Mouse (Mus musculus): ENCODE results near the gene Pla2g4b. TPM values are rescaled to one million over a fixed set of nuclear protein-coding genes. Genes with fewer than 3 reads are reported as not detected.

Gene Pla2g4b
- polyA plus RNA-seq (2012; rRNA removed), result 12.9 and 16.9 TPM in 2 replicates

GRCm38 (mm10) chr2:120032726-120033467 lies at the start of gene Pla2g4b:
Gene Pla2g4b (plus strand): TSS chr2:120033417.
- no peaks in the 10 kb centered on the region for H3K27me3 ChIP-seq (ENCODE audit: control insufficient read depth, insufficient read depth, low read length)
- H3K27ac ChIP-seq (ENCODE audit: insufficient read depth, low read length), result no peak within 1 kb of the TSS
- TF ChIP-seq POLR2A (IDR thresholded peaks at IDR 0.05; ENCODE audit: borderline replicate concordance, insufficient read depth, low read length) (no peak), CTCF (IDR thresholded peaks at IDR 0.05; ENCODE audit: borderline replicate concordance, insufficient read depth, low read depth, low read length) (no peak)
- 85% methylated on average over 12 of the region's 12 CpGs for WGBS
- DNase-seq, result no peak
- H3K4me1 ChIP-seq (ENCODE audit: control insufficient read depth, insufficient read depth, low read length), result peaks cover 15% of the 10 kb centered on the region
- no peak within 1 kb of the TSS for H3K4me3 ChIP-seq (replicated peaks; ENCODE audit: insufficient read depth, low read depth, low read length)

- WGBS, result 68% methylated on average over 8 of the region's 8 CpGs
- H3K27ac ChIP-seq (ENCODE audit: insufficient read depth, low read length), result no peak overlapping the region
- H3K27me3 ChIP-seq (ENCODE audit: control insufficient read depth, insufficient read depth, low read length), result no peaks in the 10 kb centered on the region
- H3K4me3 ChIP-seq (replicated peaks; ENCODE audit: insufficient read depth, low read depth, low read length), result no peak overlapping the region
- no peaks in the 10 kb centered on the region; the same call in 1 of the 2 replicates for H3K4me1 ChIP-seq (ENCODE audit: control insufficient read depth, insufficient read depth, low read length)
- no peak for DNase-seq
- TF ChIP-seq CTCF (IDR thresholded peaks at IDR 0.05; ENCODE audit: borderline replicate concordance, insufficient read depth, low read depth, low read length), result no peak
- no peak for TF ChIP-seq POLR2A (IDR thresholded peaks at IDR 0.05; ENCODE audit: borderline replicate concordance, insufficient read depth, low read length)
Observed at GRCm38 (mm10) chr2:119985871-119986270, 47.3 kb upstream of the Pla2g4b start.

- TF ChIP-seq POLR2A (IDR thresholded peaks at IDR 0.05; ENCODE audit: borderline replicate concordance, insufficient read depth, low read length) (no peak), CTCF (IDR thresholded peaks at IDR 0.05; ENCODE audit: borderline replicate concordance, insufficient read depth, low read depth, low read length) (no peak)
- no peak for DNase-seq
- 77% methylated on average over 6 of the region's 6 CpGs for WGBS
- H3K4me3 ChIP-seq (replicated peaks; ENCODE audit: insufficient read depth, low read depth, low read length), result no peak overlapping the region
- H3K4me1 ChIP-seq (ENCODE audit: control insufficient read depth, insufficient read depth, low read length), result no peaks in the 10 kb centered on the region; the same call in 1 of the 2 replicates
- H3K27ac ChIP-seq (ENCODE audit: insufficient read depth, low read length), result no peak overlapping the region
- no peaks in the 10 kb centered on the region for H3K27me3 ChIP-seq (ENCODE audit: control insufficient read depth, insufficient read depth, low read length)
Observed at GRCm38 (mm10) chr2:119986369-119986768, 46.8 kb upstream of the Pla2g4b start.

- no peaks in the 10 kb centered on the region; the same call in 1 of the 2 replicates for H3K4me1 ChIP-seq (ENCODE audit: control insufficient read depth, insufficient read depth, low read length)
- H3K27me3 ChIP-seq (ENCODE audit: control insufficient read depth, insufficient read depth, low read length), result no peaks in the 10 kb centered on the region
- no peak overlapping the region for H3K27ac ChIP-seq (ENCODE audit: insufficient read depth, low read length)
- DNase-seq, result no peak
- TF ChIP-seq POLR2A (IDR thresholded peaks at IDR 0.05; ENCODE audit: borderline replicate concordance, insufficient read depth, low read length) (no peak), CTCF (IDR thresholded peaks at IDR 0.05; ENCODE audit: borderline replicate concordance, insufficient read depth, low read depth, low read length) (no peak)
- H3K4me3 ChIP-seq (replicated peaks; ENCODE audit: insufficient read depth, low read depth, low read length), result no peak overlapping the region
- WGBS, result 99% methylated on average over 2 of the region's 2 CpGs
Observed at GRCm38 (mm10) chr2:119987441-119987840, 45.8 kb upstream of the Pla2g4b start.

GRCm38 (mm10) chr2:119988952-119989351 lies 44.3 kb upstream of the Pla2g4b start:
- no peak for TF ChIP-seq POLR2A (IDR thresholded peaks at IDR 0.05; ENCODE audit: borderline replicate concordance, insufficient read depth, low read length)
- no peak for TF ChIP-seq CTCF (IDR thresholded peaks at IDR 0.05; ENCODE audit: borderline replicate concordance, insufficient read depth, low read depth, low read length)
- WGBS, result 74% methylated on average over 4 of the region's 4 CpGs
- no peak for DNase-seq

GRCm38 (mm10) chr2:119990881-119991280 lies 42.3 kb upstream of the Pla2g4b start:
- no peak overlapping the region for H3K27ac ChIP-seq (ENCODE audit: insufficient read depth, low read length)
- H3K4me3 ChIP-seq (replicated peaks; ENCODE audit: insufficient read depth, low read depth, low read length), result no peak overlapping the region
- WGBS, result 86% methylated on average over 6 of the region's 6 CpGs

More at GRCm38 (mm10) chr2:119988952-119989351, 44.3 kb upstream of the Pla2g4b start:
- Histone ChIP-seq H3K27me3 (ENCODE audit: control insufficient read depth, insufficient read depth, low read length) (no peaks in the 10 kb centered on the region), H3K27ac (ENCODE audit: insufficient read depth, low read length) (no peak overlapping the region), H3K4me3 (replicated peaks; ENCODE audit: insufficient read depth, low read depth, low read length) (no peak overlapping the region), H3K4me1 (ENCODE audit: control insufficient read depth, insufficient read depth, low read length) (no peaks in the 10 kb centered on the region; the same call in 1 of the 2 replicates)

GRCm38 (mm10) chr2:119992349-119992748 lies 40.9 kb upstream of the Pla2g4b start:
- no peak for DNase-seq
- TF ChIP-seq POLR2A (IDR thresholded peaks at IDR 0.05; ENCODE audit: borderline replicate concordance, insufficient read depth, low read length) (no peak), CTCF (IDR thresholded peaks at IDR 0.05; ENCODE audit: borderline replicate concordance, insufficient read depth, low read depth, low read length) (no peak)
- Histone ChIP-seq H3K4me1 (ENCODE audit: control insufficient read depth, insufficient read depth, low read length) (peaks cover 5% of the 10 kb centered on the region), H3K27ac (ENCODE audit: insufficient read depth, low read length) (no peak overlapping the region), H3K4me3 (replicated peaks; ENCODE audit: insufficient read depth, low read depth, low read length) (no peak overlapping the region), H3K27me3 (ENCODE audit: control insufficient read depth, insufficient read depth, low read length) (no peaks in the 10 kb centered on the region)
- WGBS, result 62% methylated on average over 2 of the region's 2 CpGs

More at GRCm38 (mm10) chr2:119990881-119991280, 42.3 kb upstream of the Pla2g4b start:
- Histone ChIP-seq H3K27me3 (ENCODE audit: control insufficient read depth, insufficient read depth, low read length) (no peaks in the 10 kb centered on the region), H3K4me1 (ENCODE audit: control insufficient read depth, insufficient read depth, low read length) (no peaks in the 10 kb centered on the region; the same call in 1 of the 2 replicates)
- TF ChIP-seq POLR2A (IDR thresholded peaks at IDR 0.05; ENCODE audit: borderline replicate concordance, insufficient read depth, low read length) (no peak), CTCF (IDR thresholded peaks at IDR 0.05; ENCODE audit: borderline replicate concordance, insufficient read depth, low read depth, low read length) (no peak)
- DNase-seq, result no peak

GRCm38 (mm10) chr2:119993515-119993914 lies 39.7 kb upstream of the Pla2g4b start:
- Histone ChIP-seq H3K4me3 (replicated peaks; ENCODE audit: insufficient read depth, low read depth, low read length) (no peak overlapping the region), H3K4me1 (ENCODE audit: control insufficient read depth, insufficient read depth, low read length) (peaks cover 13% of the 10 kb centered on the region), H3K27me3 (ENCODE audit: control insufficient read depth, insufficient read depth, low read length) (no peaks in the 10 kb centered on the region), H3K27ac (ENCODE audit: insufficient read depth, low read length) (no peak overlapping the region)
- TF ChIP-seq POLR2A (IDR thresholded peaks at IDR 0.05; ENCODE audit: borderline replicate concordance, insufficient read depth, low read length) (no peak), CTCF (IDR thresholded peaks at IDR 0.05; ENCODE audit: borderline replicate concordance, insufficient read depth, low read depth, low read length) (no peak)
- DNase-seq, result no peak
- 60% methylated on average over 2 of the region's 2 CpGs for WGBS
